8 mouse cellular contexts compared by ENCODE assay signal in genomic region chr6:90508197-90508624, GRCm38 (mm10). TPM values are rescaled to one million over a fixed set of nuclear protein-coding genes. Genes with fewer than 3 reads are reported as not detected.
A peak's percentile ranks its signal among the peaks of the same experiment; 100 is the strongest.
DNase-seq lines count a peak whose midpoint lies in the region; ATAC-seq and TF ChIP-seq lines count a peak whose summit lies in the region.

No protein-coding gene starts in this region.

- no peaks in the 10 kb centered on the region for H3K4me1 ChIP-seq in embryonic facial prominence, embryonic 11.5 days (ENCODE audit: control insufficient read depth, insufficient read depth, low read length)
- H3K4me1 ChIP-seq in heart, embryonic 13.5 days, result peaks cover 44% of the 10 kb centered on the region
- peaks cover 19% of the 10 kb centered on the region for H3K4me1 ChIP-seq in kidney, postnatal 0 days (replicated peaks; ENCODE audit: insufficient read depth, low read length)
- peaks cover 43% of the 10 kb centered on the region for H3K4me1 ChIP-seq in lung, embryonic 15.5 days
- peaks cover 19% of the 10 kb centered on the region; the same call in 1 of the 2 replicates for H3K4me1 ChIP-seq in stomach, embryonic 14.5 days (ENCODE audit: control insufficient read depth, insufficient read depth, low read length)

- DNase-seq in left cerebral cortex, adult 9 months (ENCODE audit: low spot score in 2 of 2), result peak; percentile 31 to 46
- no peak for DNase-seq in left cerebral cortex, adult 11 months (ENCODE audit: low spot score)
- peak; percentile 57 for DNase-seq in embryonic facial prominence, embryonic 11.5 days (ENCODE audit: low spot score)
- peak; percentile 78 for DNase-seq in kidney, postnatal 0 days (ENCODE audit: low spot score)
- DNase-seq in spleen, adult 12 weeks (ENCODE audit: low spot score), result no peak

- no peak overlapping the region for H3K9ac ChIP-seq in embryonic facial prominence, embryonic 11.5 days (replicated peaks; ENCODE audit: low read length)
- H3K9ac ChIP-seq in heart, embryonic 13.5 days, result peak overlapping the region; percentile 21; the same call in 1 of the 2 replicates
- no peak overlapping the region for H3K9ac ChIP-seq in kidney, postnatal 0 days (ENCODE audit: low read depth, low read length)
- H3K9ac ChIP-seq in lung, embryonic 15.5 days, result no peak overlapping the region
- H3K9ac ChIP-seq in stomach, embryonic 14.5 days (replicated peaks; ENCODE audit: low read depth, low read length), result no peak overlapping the region

- H3K4me3 ChIP-seq in embryonic facial prominence, embryonic 11.5 days (ENCODE audit: low read depth, low read length), result no peak overlapping the region
- no peak overlapping the region for H3K4me3 ChIP-seq in heart, embryonic 13.5 days
- no peak overlapping the region for H3K4me3 ChIP-seq in kidney, postnatal 0 days (replicated peaks; ENCODE audit: low read depth, low read length)
- no peak overlapping the region for H3K4me3 ChIP-seq in lung, embryonic 15.5 days
- H3K4me3 ChIP-seq in stomach, embryonic 14.5 days (ENCODE audit: low read depth, low read length), result no peak overlapping the region

- H3K4me2 ChIP-seq in embryonic facial prominence, embryonic 11.5 days (ENCODE audit: low read depth, low read length), result no peak overlapping the region
- H3K4me2 ChIP-seq in heart, embryonic 13.5 days, result peak overlapping the region; percentile 29
- H3K4me2 ChIP-seq in kidney, postnatal 0 days (ENCODE audit: low read length), result no peak overlapping the region
- no peak overlapping the region for H3K4me2 ChIP-seq in lung, embryonic 15.5 days
- H3K4me2 ChIP-seq in stomach, embryonic 14.5 days (replicated peaks; ENCODE audit: low read depth, low read length), result no peak overlapping the region

- H3K36me3 ChIP-seq in embryonic facial prominence, embryonic 11.5 days (replicated peaks; ENCODE audit: control insufficient read depth, insufficient read depth, low read depth, low read length), result no peaks in the 10 kb centered on the region
- no peaks in the 10 kb centered on the region for H3K36me3 ChIP-seq in heart, embryonic 13.5 days
- H3K36me3 ChIP-seq in kidney, postnatal 0 days (ENCODE audit: insufficient read depth, low read length), result no peaks in the 10 kb centered on the region
- H3K36me3 ChIP-seq in lung, embryonic 15.5 days, result no peaks in the 10 kb centered on the region
- H3K36me3 ChIP-seq in stomach, embryonic 14.5 days (ENCODE audit: control insufficient read depth, insufficient read depth, low read length), result no peaks in the 10 kb centered on the region

- WGBS in embryonic facial prominence, embryonic 11.5 days, result 29% methylated on average over 4 of the region's 4 CpGs
- WGBS in heart, embryonic 13.5 days, result 24% methylated on average over 4 of the region's 4 CpGs
- WGBS in kidney, postnatal 0 days, result 32% methylated on average over 4 of the region's 4 CpGs
- WGBS in lung, embryonic 15.5 days, result 28% methylated on average over 4 of the region's 4 CpGs
- WGBS in stomach, embryonic 14.5 days, result 27% methylated on average over 4 of the region's 4 CpGs

- no peak overlapping the region for H3K27ac ChIP-seq in embryonic facial prominence, embryonic 11.5 days (replicated peaks; ENCODE audit: low read depth, low read length)
- peak overlapping the region; percentile 91 for H3K27ac ChIP-seq in heart, embryonic 13.5 days (replicated peaks)
- peak overlapping the region; percentile 80 for H3K27ac ChIP-seq in kidney, postnatal 0 days
- peak overlapping the region; percentile 89 for H3K27ac ChIP-seq in lung, embryonic 15.5 days
- H3K27ac ChIP-seq in stomach, embryonic 14.5 days (ENCODE audit: low read length), result no peak overlapping the region

- TF ChIP-seq CTCF in kidney, postnatal 0 days (IDR thresholded peaks at IDR 0.05; ENCODE audit: low read depth), result no peak

- no peaks in the 10 kb centered on the region for H3K9me3 ChIP-seq in embryonic facial prominence, embryonic 11.5 days (replicated peaks; ENCODE audit: control insufficient read depth, low read length)
- H3K9me3 ChIP-seq in heart, embryonic 13.5 days, result no peaks in the 10 kb centered on the region
- no peaks in the 10 kb centered on the region for H3K9me3 ChIP-seq in kidney, postnatal 0 days (replicated peaks; ENCODE audit: low read length)
- H3K9me3 ChIP-seq in lung, embryonic 15.5 days, result no peaks in the 10 kb centered on the region
- no peaks in the 10 kb centered on the region for H3K9me3 ChIP-seq in stomach, embryonic 14.5 days (ENCODE audit: control insufficient read depth, low read depth, low read length)

- H3K27me3 ChIP-seq in embryonic facial prominence, embryonic 11.5 days (ENCODE audit: control insufficient read depth, insufficient read depth, low read length), result no peaks in the 10 kb centered on the region
- H3K27me3 ChIP-seq in heart, embryonic 13.5 days (replicated peaks), result no peaks in the 10 kb centered on the region
- H3K27me3 ChIP-seq in kidney, postnatal 0 days (ENCODE audit: insufficient read depth, low read length), result no peaks in the 10 kb centered on the region
- no peaks in the 10 kb centered on the region for H3K27me3 ChIP-seq in lung, embryonic 15.5 days
- no peaks in the 10 kb centered on the region for H3K27me3 ChIP-seq in stomach, embryonic 14.5 days (ENCODE audit: control insufficient read depth, insufficient read depth, low read length)

- peak; percentile 50; the same call in 1 of the 2 replicates for ATAC-seq in embryonic facial prominence, embryonic 11.5 days (replicated peaks; ENCODE audit: insufficient number of reproducible peaks, low FRiP score, low TSS enrichment, low read depth)
- ATAC-seq in heart, embryonic 13.5 days (ENCODE audit: extremely low read depth, insufficient number of reproducible peaks, low FRiP score, low TSS enrichment), result peak; percentile 26; the same call in 1 of the 2 replicates
- ATAC-seq in kidney, postnatal 0 days (replicated peaks; ENCODE audit: low FRiP score, low read depth), result peak; percentile 94
- ATAC-seq in lung, embryonic 15.5 days (ENCODE audit: borderline replicate concordance, extremely low read depth, low FRiP score, low TSS enrichment), result peak; percentile 74
- peak; percentile 59; the same call in 1 of the 2 replicates for ATAC-seq in stomach, embryonic 14.5 days (ENCODE audit: insufficient number of reproducible peaks, insufficient read depth, low FRiP score, low read depth)

RNA-seq across cellular contexts. Expression of gene Aldh1l1, which starts 22.0 kb away (rescaled TPM):
- 1.2 and 2.2 TPM in 2 replicates for polyA plus RNA-seq in embryonic facial prominence, embryonic 11.5 days (2014; fragmentation: Nextera tagmentation; extraction: Ambion mirVana)
- 1.1 and 1.5 TPM in 2 replicates for polyA plus RNA-seq in heart, embryonic 13.5 days (2015; fragmentation: Nextera tagmentation; extraction: Ambion mirVana)
- polyA plus RNA-seq in kidney, postnatal 0 days (2015; fragmentation: Nextera tagmentation; extraction: Ambion mirVana), result 42.8 and 47.1 TPM in 2 replicates
- polyA plus RNA-seq in lung, embryonic 15.5 days (2015; fragmentation: Nextera tagmentation; extraction: Ambion mirVana), result 1.4 and 2.1 TPM in 2 replicates
- 2.5 and 4.3 TPM in 2 replicates for polyA plus RNA-seq in stomach, embryonic 14.5 days (2014; fragmentation: Nextera tagmentation; extraction: Ambion mirVana)

RNA-seq across cellular contexts. Expression of gene Klf15, which starts 45.8 kb away (rescaled TPM):
- polyA plus RNA-seq in embryonic facial prominence, embryonic 11.5 days (2014; fragmentation: Nextera tagmentation; extraction: Ambion mirVana), result 3.8 TPM in 2 replicates
- 5.8 and 7.9 TPM in 2 replicates for polyA plus RNA-seq in heart, embryonic 13.5 days (2015; fragmentation: Nextera tagmentation; extraction: Ambion mirVana)
- polyA plus RNA-seq in kidney, postnatal 0 days (2015; fragmentation: Nextera tagmentation; extraction: Ambion mirVana), result 17.1 and 20.8 TPM in 2 replicates
- polyA plus RNA-seq in lung, embryonic 15.5 days (2015; fragmentation: Nextera tagmentation; extraction: Ambion mirVana), result 10.9 and 13.5 TPM in 2 replicates
- polyA plus RNA-seq in stomach, embryonic 14.5 days (2014; fragmentation: Nextera tagmentation; extraction: Ambion mirVana), result 3.8 and 4.8 TPM in 2 replicates

Comparison
In these comparisons a context has a peak if more than half of its experiments do, and no peak if none do; other contexts are left out.
1. DNase-seq: peak in left cerebral cortex, adult 9 months (2 of 2), embryonic facial prominence, embryonic 11.5 days (single experiment) and kidney, postnatal 0 days (single experiment); none in left cerebral cortex, adult 11 months (single experiment) and spleen, adult 12 weeks (single experiment).
2. ATAC-seq: peak in every context shown above with its lines; median percentile 94 in kidney, postnatal 0 days; 74 in lung, embryonic 15.5 days; 59 in stomach, embryonic 14.5 days; 50 in embryonic facial prominence, embryonic 11.5 days; 26 in heart, embryonic 13.5 days.
3. H3K27ac ChIP-seq: peak in heart, embryonic 13.5 days (single experiment), kidney, postnatal 0 days (single experiment) and lung, embryonic 15.5 days (single experiment); none in embryonic facial prominence, embryonic 11.5 days (single experiment) and stomach, embryonic 14.5 days (single experiment).